ENCODE assay signal across 7 mouse cellular contexts in the genomic region with DNA sequence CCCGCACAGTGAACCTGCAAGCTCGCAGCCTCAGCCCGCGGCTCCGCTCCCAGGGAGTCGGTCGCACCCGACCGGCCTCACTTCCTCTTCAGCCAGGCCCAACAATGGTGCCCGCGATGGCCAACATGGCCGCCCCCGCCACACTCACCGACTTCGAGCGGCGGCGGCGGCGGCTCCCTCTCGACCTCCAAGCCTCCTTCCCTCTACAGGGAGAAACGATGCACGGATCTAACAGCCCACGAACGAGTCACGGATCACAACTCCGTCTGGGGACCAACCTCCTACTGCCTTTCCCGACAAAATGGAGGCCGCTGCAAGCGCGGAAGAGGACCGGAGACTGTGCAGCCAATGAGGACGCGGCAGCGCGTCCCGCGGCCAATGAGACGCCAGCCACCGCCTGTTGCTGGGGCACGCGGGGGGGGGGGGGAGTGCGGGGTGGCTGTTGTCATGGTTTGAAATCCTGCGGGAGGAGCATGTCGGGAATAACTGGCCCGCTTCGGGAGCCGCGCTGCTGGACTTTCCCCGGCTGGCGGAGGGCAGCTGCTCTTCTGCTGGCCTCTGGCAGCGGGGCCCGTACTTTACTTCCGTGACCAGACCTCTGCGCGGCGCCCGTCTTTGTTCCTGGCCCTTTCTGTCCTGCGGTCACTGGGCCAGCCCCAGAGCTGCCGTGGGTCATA. TPM values are rescaled to one million over a fixed set of nuclear protein-coding genes. Genes with fewer than 3 reads are reported as not detected.
A peak's percentile ranks its signal among the peaks of the same experiment; 100 is the strongest.
DNase-seq lines count a peak whose midpoint lies in the region; ATAC-seq lines count a peak whose summit lies in the region.

TSS of gene Pnrc2 (minus strand) at position 325 of the 677 bp plus-strand sequence.

- peak within 1 kb of the TSS; percentile 99 for H3K9ac ChIP-seq in intestine, embryonic 14.5 days (ENCODE audit: low read length)

- peak within 1 kb of the TSS; percentile 100 for H3K27ac ChIP-seq in intestine, embryonic 14.5 days (ENCODE audit: low read depth)

- H3K4me3 ChIP-seq in intestine, embryonic 14.5 days (ENCODE audit: low read depth, low read length): peak within 1 kb of the TSS; percentile 90

- peak within 1 kb of the TSS; percentile 71 for H3K4me2 ChIP-seq in intestine, embryonic 14.5 days (ENCODE audit: low read length)

- no peaks in the 10 kb centered on the region for H3K27me3 ChIP-seq in intestine, embryonic 14.5 days (replicated peaks; ENCODE audit: control insufficient read depth, insufficient read depth, low read length)

- peaks cover 39% of the 10 kb centered on the region for H3K4me1 ChIP-seq in intestine, embryonic 14.5 days (replicated peaks; ENCODE audit: control insufficient read depth, insufficient read depth, low read length)

- under 1% methylated on average over 58 of the region's 60 CpGs for WGBS in intestine, embryonic 14.5 days

- intact Hi-C loops in gastrocnemius, postnatal 14 days (cut with DNase I; ENCODE audit: low total_unique reads): no loop called here
- intact Hi-C loops in left cerebral cortex, postnatal 14 days (cut with DNase I): loop anchor here (1.0 to 10.0 kb wide), 2 partner anchors 17 to 949 kb away; partner anchors contain the start of gene Rsrp1

- no peaks in the 10 kb centered on the region for H3K9me3 ChIP-seq in intestine, embryonic 14.5 days (ENCODE audit: control insufficient read depth, low read length)

- peaks cover 35% of the 10 kb centered on the region for H3K36me3 ChIP-seq in intestine, embryonic 14.5 days (ENCODE audit: control insufficient read depth, insufficient read depth, low read length)

- ATAC-seq in intestine, embryonic 14.5 days (replicated peaks; ENCODE audit: low FRiP score, low TSS enrichment, low read depth): peak; percentile 93

- peak; percentile 92 to 98 for DNase-seq in adrenal gland, adult (ENCODE audit: inconsistent age in 2 of 2, low spot score in 1 of 2)
- DNase-seq in embryo, embryonic 10 days (ENCODE audit: low spot score): peak; percentile 96
- peak; percentile 91 for DNase-seq in gastrocnemius, postnatal 14 days
- DNase-seq in intestine, embryonic 14.5 days (ENCODE audit: low spot score): peak; percentile 95
- peak; percentile 92 to 93 for DNase-seq in left cerebral cortex, postnatal 14 days (ENCODE audit: low spot score in 2 of 2)
- peak; percentile 97 for DNase-seq in mesoderm, embryonic 11.5 days (ENCODE audit: low read depth, low spot score)
- peak; percentile 85 to 87 for DNase-seq in right cerebral cortex, postnatal 36 days (ENCODE audit: low spot score in 2 of 2)

RNA-seq across cellular contexts. Expression of gene Pnrc2, which starts in this region (rescaled TPM):
- total RNA-seq in gastrocnemius, postnatal 14 days (2021): 10 to 100 TPM; 44.3 to 59.3 TPM
- 167 and 175 TPM in 2 replicates for polyA plus RNA-seq in intestine, embryonic 14.5 days (2014; fragmentation: Nextera tagmentation; extraction: Ambion mirVana)
- 10 to 100 TPM; 48.8 to 49.7 TPM for total RNA-seq in left cerebral cortex, postnatal 14 days (2021)

Comparison
In these comparisons a context has a peak if more than half of its experiments do, and no peak if none do; other contexts are left out.
1. Peak in every context shown above with its lines: DNase-seq, ATAC-seq, H3K4me3 ChIP-seq and H3K27ac ChIP-seq.